In the genomic region with DNA sequence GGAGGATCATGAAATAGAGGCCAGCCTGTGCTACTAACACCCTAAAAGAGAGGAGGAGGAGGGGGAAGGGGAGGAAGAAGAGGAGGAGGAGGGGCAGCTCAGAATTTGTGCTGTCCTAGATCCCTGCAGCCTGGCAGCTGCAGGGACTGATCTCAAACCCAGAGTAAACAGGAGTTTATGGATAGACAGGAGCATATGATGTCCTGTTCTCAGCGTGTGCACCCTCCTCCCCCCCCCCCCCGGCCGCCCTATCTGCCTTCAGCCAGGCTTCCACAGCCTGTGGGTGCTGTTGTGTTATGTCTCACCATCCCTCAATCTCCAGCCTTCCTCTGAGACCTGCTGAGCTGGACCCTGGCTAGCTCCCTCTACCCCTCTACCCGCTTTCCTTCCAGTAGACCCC, we compare ENCODE assay signal across 8 mouse cellular contexts. TPM values are rescaled to one million over a fixed set of nuclear protein-coding genes. Genes with fewer than 3 reads are reported as not detected.
DNase-seq lines count a peak whose midpoint lies in the region; ATAC-seq and TF ChIP-seq lines count a peak whose summit lies in the region.

Bak1 (minus strand) TSS at position 101 of the 400 bp plus-strand sequence.

- H3K4me2 ChIP-seq in kidney, embryonic 15.5 days = peak within 1 kb of the TSS; percentile 82
- H3K4me2 ChIP-seq in midbrain, embryonic 13.5 days (replicated peaks) = peak within 1 kb of the TSS; percentile 84

- peak within 1 kb of the TSS; percentile 92 for H3K9ac ChIP-seq in kidney, embryonic 15.5 days
- peak within 1 kb of the TSS; percentile 97 for H3K9ac ChIP-seq in midbrain, embryonic 13.5 days (replicated peaks)

- peak within 1 kb of the TSS; percentile 88 for H3K27ac ChIP-seq in kidney, embryonic 15.5 days
- peak within 1 kb of the TSS; percentile 76 for H3K27ac ChIP-seq in bone marrow, adult 2 months (ENCODE audit: control insufficient read depth, insufficient read depth, low read depth, low read length, poor library complexity)
- H3K27ac ChIP-seq in midbrain, embryonic 13.5 days = peak within 1 kb of the TSS; percentile 79

- 74% methylated on average over 4 of the region's 4 CpGs for WGBS in kidney, embryonic 15.5 days
- 54% methylated on average over 4 of the region's 4 CpGs for WGBS in bone marrow, adult 2 months
- 63% methylated on average over 3 of the region's 4 CpGs for WGBS in midbrain, embryonic 13.5 days

- H3K27me3 ChIP-seq in kidney, embryonic 15.5 days = no peaks in the 10 kb centered on the region
- H3K27me3 ChIP-seq in midbrain, embryonic 13.5 days = no peaks in the 10 kb centered on the region

- no peak for TF ChIP-seq POLR2A in bone marrow, adult 2 months (IDR thresholded peaks at IDR 0.05; ENCODE audit: borderline replicate concordance, control insufficient read depth, low read depth, low read length)

- peak within 1 kb of the TSS; percentile 65 for H3K4me3 ChIP-seq in kidney, embryonic 15.5 days (replicated peaks)
- H3K4me3 ChIP-seq in bone marrow, adult 2 months (replicated peaks; ENCODE audit: control insufficient read depth, low read depth, low read length) = peak within 1 kb of the TSS; percentile 88
- H3K4me3 ChIP-seq in midbrain, embryonic 13.5 days (replicated peaks) = peak within 1 kb of the TSS; percentile 71

- H3K9me3 ChIP-seq in kidney, embryonic 15.5 days (replicated peaks) = no peaks in the 10 kb centered on the region
- H3K9me3 ChIP-seq in midbrain, embryonic 13.5 days = no peaks in the 10 kb centered on the region

- DNase-seq in kidney, adult 18-20 months = no peak
- DNase-seq in gastrocnemius, postnatal 4 days (ENCODE audit: low spot score in 2 of 2) = no peak
- no peak for DNase-seq in layer of hippocampus, postnatal 10 days (ENCODE audit: low spot score in 2 of 2)
- DNase-seq in cerebellum, adult 11 months = no peak
- no peak for DNase-seq in frontal cortex, postnatal 25 days (ENCODE audit: low spot score in 2 of 2)

- peaks cover 26% of the 10 kb centered on the region for H3K4me1 ChIP-seq in kidney, embryonic 15.5 days
- peaks cover 6% of the 10 kb centered on the region for H3K4me1 ChIP-seq in bone marrow, adult 2 months (ENCODE audit: control insufficient read depth, insufficient read depth, low read length)
- H3K4me1 ChIP-seq in midbrain, embryonic 13.5 days (replicated peaks) = peaks cover 19% of the 10 kb centered on the region

- no peak for TF ChIP-seq CTCF in bone marrow, adult 2 months (IDR thresholded peaks at IDR 0.05; ENCODE audit: control insufficient read depth, insufficient read depth, low read length)

- ATAC-seq in kidney, embryonic 15.5 days (replicated peaks; ENCODE audit: low FRiP score) = 0 out of 2 replicates have a peak, but pooled peaks have one; percentile 3
- ATAC-seq in midbrain, embryonic 13.5 days = peak; percentile 34

- H3K36me3 ChIP-seq in kidney, embryonic 15.5 days = peaks cover 26% of the 10 kb centered on the region
- H3K36me3 ChIP-seq in midbrain, embryonic 13.5 days = peaks cover 19% of the 10 kb centered on the region

RNA-seq across cellular contexts. Expression of gene Bak1, which starts in this region (rescaled TPM):
- 7.1 and 8.5 TPM in 2 replicates for polyA plus RNA-seq in kidney, embryonic 15.5 days (2015; fragmentation: Nextera tagmentation; extraction: Ambion mirVana)
- 34.2 and 56.8 TPM in 2 replicates for polyA plus RNA-seq in bone marrow, adult 2 months (2011; ENCODE audit: insufficient read depth, insufficient read length, low replicate concordance, missing spikeins)
- total RNA-seq in gastrocnemius, postnatal 4 days (2021) = 10 to 100 TPM; 30.2 to 35.2 TPM
- total RNA-seq in layer of hippocampus, postnatal 10 days (2021) = 10 to 100 TPM; 29.3 to 33.2 TPM
- polyA plus RNA-seq in midbrain, embryonic 13.5 days (2015; fragmentation: Nextera tagmentation; extraction: Ambion mirVana) = 2.4 and 3.1 TPM in 2 replicates
